Mouse (Mus musculus): ENCODE results near the gene Ccnb1ip1. TPM values are rescaled to one million over a fixed set of nuclear protein-coding genes. Genes with fewer than 3 reads are reported as not detected.
"Not testable (repeated sequence)": the region's sequence is repeated elsewhere in the genome, so short reads cannot be mapped to it uniquely, and the experiment has no call there.

The Ccnb1ip1 gene
- total RNA-seq (2018; cell fraction: chromatin; rRNA removed) = not detected
- total RNA-seq (2018; cell fraction: cytosol; rRNA removed) = not detected
- not detected for total RNA-seq (2018; cell fraction: nucleus; rRNA removed)
- not detected in 3 replicates for polyA plus RNA-seq (2018)

DNA sequence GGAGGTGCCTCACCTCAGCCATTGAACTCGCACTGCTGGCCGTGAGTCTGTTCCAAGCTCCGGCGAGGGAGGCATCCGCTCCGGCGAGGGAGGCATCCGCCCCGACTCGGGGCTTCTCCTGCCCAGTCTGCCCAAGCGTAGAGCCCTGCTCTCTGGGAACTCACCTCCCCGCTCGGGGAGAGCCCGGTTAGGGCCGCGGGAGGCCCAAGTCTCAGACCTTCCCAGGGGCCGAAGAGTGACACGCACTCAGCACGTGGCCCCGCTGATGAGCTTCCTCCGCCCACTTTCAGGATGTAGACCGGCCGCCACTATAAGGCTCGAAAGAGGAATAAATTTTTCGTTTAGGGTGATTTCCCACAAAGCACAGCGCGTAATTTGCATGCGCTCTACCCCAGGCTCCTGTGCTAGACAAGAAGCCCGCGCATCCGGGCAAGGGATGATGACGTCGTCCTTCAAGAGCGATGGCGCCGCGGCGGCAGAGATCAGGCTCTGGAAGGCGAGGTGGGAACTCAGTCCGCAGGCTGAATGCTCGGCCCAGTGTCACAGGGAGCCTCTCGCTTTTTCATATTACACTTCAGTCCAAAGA is at the start of gene Ccnb1ip1, which contains the start of gene Parp2:
TSS of gene Ccnb1ip1 (minus strand) at position 246 of the 586 bp plus-strand sequence.
TSS of gene Parp2 (plus strand) at position 355 of the 586 bp plus-strand sequence.
- Histone ChIP-seq H3K27ac (peak within 1 kb of the TSS; percentile 65), H3K36me3 (ENCODE audit: inconsistent target) (peaks cover 10% of the 10 kb centered on the region; the same call in 1 of the 2 replicates), H3K79me2 (ENCODE audit: inconsistent target) (peaks cover 18% of the 10 kb centered on the region), H3K4me3 (ENCODE audit: inconsistent target) (peak within 1 kb of the TSS; percentile 82)
- under 1% methylated on average over 42 of the region's 42 CpGs for WGBS (ENCODE audit: missing documents)

DNA sequence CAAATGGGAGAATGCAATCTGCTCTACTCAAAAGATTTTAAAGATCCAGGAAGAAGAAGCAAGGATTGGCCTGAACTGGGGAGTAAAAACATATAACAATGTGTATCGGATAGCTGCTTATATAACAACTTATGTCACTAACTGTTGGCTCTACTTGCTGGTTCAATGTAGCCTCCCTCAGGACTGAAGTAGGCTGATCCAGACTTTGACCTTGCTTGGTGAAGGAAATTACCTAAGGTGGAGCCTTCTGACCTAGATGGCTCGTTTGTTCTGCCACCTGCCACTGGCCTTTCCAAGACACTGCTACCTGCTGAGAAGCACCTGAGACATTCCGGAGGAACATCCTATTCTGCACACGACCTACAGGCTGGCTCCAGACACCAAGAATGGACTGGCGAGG is 48.3 kb upstream of the Ccnb1ip1 start:
- 92% methylated on average over 4 of the region's 5 CpGs for WGBS (ENCODE audit: missing documents)
- no peak overlapping the region for H3K4me3 ChIP-seq (ENCODE audit: inconsistent target)
- H3K36me3 ChIP-seq (ENCODE audit: inconsistent target) = peaks cover 89% of the 10 kb centered on the region
- H3K79me2 ChIP-seq (ENCODE audit: inconsistent target) = peaks cover 19% of the 10 kb centered on the region; the same call in 1 of the 2 replicates
- H3K27ac ChIP-seq = no peak overlapping the region

DNA sequence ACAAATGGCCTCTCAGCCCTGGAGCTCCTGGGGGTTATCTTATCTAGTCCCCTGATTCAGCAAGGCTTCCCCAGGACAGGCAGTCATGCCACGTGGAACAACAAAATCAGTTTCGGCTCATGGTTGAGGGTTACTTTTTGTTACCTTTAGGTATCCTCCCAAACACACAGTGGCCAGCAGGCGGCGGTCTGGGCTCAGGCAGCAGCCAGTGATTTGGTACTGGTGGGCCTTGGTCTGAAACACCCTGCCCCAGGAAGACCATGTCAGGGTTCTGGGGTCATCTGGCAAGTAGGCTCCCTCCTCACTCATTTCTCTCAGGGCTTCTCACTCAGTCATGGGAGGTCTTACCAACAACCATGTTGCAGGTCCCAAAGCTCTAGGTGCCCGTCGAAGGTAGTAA is 29.7 kb upstream of the Ccnb1ip1 start:
- Histone ChIP-seq H3K4me3 (ENCODE audit: inconsistent target) (no peak overlapping the region), H3K79me2 (ENCODE audit: inconsistent target) (peaks cover 56% of the 10 kb centered on the region), H3K36me3 (ENCODE audit: inconsistent target) (peaks cover 41% of the 10 kb centered on the region), H3K27ac (peak overlapping the region; percentile 93)
- WGBS (ENCODE audit: missing documents) = 94% methylated on average over 6 of the region's 6 CpGs

DNA sequence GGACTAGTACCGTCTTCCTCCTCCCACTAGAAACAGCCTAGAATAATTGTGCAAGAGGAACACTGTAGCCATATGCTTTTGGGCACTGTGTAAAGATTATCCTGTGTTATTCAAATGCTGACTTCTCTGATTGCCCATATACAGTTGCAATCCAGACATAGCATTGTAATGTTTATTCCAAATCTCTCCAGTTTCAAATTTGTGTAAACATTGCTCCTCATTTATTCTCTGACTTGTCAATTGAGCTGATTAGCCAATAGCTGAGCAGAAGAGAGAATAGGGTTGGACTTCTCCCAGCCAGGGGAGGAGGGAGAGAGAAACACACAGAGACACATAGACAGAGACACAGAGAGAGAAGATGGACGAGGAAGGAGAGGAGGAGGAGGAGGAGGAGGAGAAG is 26.9 kb upstream of the Ccnb1ip1 start:
- H3K4me3 ChIP-seq (ENCODE audit: inconsistent target) = peak overlapping the region; percentile 7; the same call in 1 of the 2 replicates
- H3K36me3 ChIP-seq (ENCODE audit: inconsistent target) = peaks cover 45% of the 10 kb centered on the region
- peaks cover 64% of the 10 kb centered on the region for H3K79me2 ChIP-seq (ENCODE audit: inconsistent target)
- peak overlapping the region; percentile 90 for H3K27ac ChIP-seq
- WGBS (ENCODE audit: missing documents) = 13% methylated on average over 2 of the region's 2 CpGs

DNA sequence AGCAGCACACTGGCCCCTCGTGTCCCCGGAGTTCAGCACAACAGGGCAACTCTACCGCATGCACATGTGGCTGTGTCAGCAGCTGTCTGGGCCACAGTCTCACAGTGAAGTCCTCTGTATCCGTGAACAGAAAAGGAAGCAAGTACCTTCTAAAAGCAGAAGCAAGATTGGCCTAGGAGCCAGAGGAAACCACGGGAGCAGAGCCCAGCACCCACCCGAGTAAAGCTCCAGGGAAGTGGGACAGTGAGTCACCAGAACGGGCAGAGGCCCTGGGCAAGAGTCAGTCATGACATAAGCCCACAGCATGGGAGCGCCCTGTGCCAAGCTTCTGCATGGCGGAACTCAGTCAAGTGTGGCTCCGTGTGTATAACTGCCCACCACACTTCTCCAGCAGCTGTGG is 26.4 kb upstream of the Ccnb1ip1 start:
- H3K36me3 ChIP-seq (ENCODE audit: inconsistent target) = peaks cover 50% of the 10 kb centered on the region
- H3K4me3 ChIP-seq (ENCODE audit: inconsistent target) = no peak overlapping the region
- WGBS (ENCODE audit: missing documents) = 2% methylated on average over 10 of the region's 10 CpGs
- H3K27ac ChIP-seq = peak overlapping the region; percentile 90
- H3K79me2 ChIP-seq (ENCODE audit: inconsistent target) = peaks cover 64% of the 10 kb centered on the region

DNA sequence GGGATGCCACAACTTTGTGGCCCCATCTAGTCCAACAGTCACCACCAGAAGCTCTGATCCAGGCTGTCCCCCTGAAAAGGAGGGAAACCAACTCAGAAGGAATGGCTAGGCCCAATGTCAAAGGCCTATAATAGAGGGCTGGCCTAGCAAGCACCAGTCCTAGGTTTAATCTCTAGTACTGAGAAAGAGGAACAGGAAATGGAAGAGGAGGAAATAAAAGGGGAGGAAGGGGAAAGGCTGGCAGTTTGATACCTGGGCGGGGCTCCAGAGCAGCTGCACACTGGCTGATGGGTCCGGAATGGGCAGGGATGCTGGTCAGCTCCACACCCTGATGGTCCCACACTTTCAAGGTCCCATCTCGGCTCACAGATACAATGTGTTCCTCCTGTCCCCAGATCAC is 22.3 kb upstream of the Ccnb1ip1 start:
- H3K79me2 ChIP-seq (ENCODE audit: inconsistent target) = peaks cover 58% of the 10 kb centered on the region
- peak overlapping the region; percentile 78 for H3K27ac ChIP-seq
- 43% methylated on average over 3 of the region's 3 CpGs for WGBS (ENCODE audit: missing documents)
- H3K36me3 ChIP-seq (ENCODE audit: inconsistent target) = peaks cover 73% of the 10 kb centered on the region
- peak overlapping the region; percentile 26 for H3K4me3 ChIP-seq (ENCODE audit: inconsistent target)

DNA sequence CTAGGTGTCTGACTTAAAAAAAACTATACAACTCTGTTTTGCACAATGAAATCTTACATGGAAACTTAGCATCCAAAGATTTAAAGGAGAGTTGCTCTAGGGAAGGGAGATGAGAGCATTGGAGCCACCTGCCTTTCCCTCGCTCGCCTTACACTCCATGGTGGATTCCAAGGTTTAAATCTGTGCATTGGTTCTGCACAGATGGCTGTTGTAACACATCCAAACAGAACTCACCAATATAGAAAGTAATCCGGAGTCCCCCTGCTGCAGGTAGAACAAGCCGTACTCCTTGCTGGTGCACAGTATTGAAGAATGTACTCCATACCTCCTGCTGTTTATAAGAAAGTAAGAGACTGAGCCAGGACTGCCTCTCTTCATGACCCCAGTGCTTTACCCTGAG is 19.0 kb upstream of the Ccnb1ip1 start:
- no peak overlapping the region for H3K27ac ChIP-seq
- peaks cover 62% of the 10 kb centered on the region for H3K79me2 ChIP-seq (ENCODE audit: inconsistent target)
- no peak overlapping the region for H3K4me3 ChIP-seq (ENCODE audit: inconsistent target)
- WGBS (ENCODE audit: missing documents) = 100% methylated on average over 4 of the region's 4 CpGs
- H3K36me3 ChIP-seq (ENCODE audit: inconsistent target) = peaks cover 75% of the 10 kb centered on the region

DNA sequence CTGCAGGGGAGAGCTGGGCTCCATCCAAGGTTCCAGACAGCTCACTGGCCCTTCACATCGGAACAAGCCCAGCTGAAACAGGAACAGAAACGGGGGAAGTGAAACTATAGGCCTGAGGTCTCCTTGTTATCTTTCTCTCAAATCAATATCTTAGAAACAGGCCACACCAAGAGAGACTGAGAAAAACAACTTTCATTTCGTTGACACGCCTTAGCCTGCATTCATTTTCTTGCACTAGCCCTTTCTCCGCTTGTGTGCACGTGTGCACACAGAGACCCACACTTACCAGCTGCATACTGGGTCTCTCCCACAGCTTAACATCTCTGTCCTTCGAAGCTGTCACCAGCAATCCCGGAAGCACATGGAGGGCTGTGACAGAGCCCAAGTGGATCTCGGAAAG is 16.7 kb upstream of the Ccnb1ip1 start:
- WGBS (ENCODE audit: missing documents) = 3% methylated on average over 9 of the region's 9 CpGs
- Histone ChIP-seq H3K36me3 (ENCODE audit: inconsistent target) (peaks cover 62% of the 10 kb centered on the region), H3K79me2 (ENCODE audit: inconsistent target) (peaks cover 50% of the 10 kb centered on the region), H3K4me3 (ENCODE audit: inconsistent target) (no peak overlapping the region; the same call in 1 of the 2 replicates), H3K27ac (peak overlapping the region; percentile 85)

DNA sequence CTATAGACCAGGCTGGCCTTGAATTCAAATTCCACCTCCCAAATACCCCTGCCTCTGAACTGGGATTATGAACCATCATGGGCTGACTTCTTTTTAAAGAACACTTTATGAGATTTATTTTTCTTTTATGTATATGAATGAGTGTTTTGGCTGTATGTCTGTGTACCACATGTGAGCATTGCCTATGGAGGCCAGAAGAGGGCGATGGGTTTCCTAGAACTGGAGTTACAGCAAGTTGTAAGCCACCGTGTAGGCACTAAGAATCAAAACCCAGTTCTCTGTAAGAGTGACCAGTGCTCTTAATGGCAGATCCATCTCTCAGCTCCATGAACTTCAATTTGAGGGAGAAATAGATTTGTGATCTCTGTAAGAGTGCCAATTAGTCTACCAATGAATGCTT is 15.7 kb upstream of the Ccnb1ip1 start:
- no peak overlapping the region for H3K4me3 ChIP-seq (ENCODE audit: inconsistent target)
- 84% methylated on average over 2 of the region's 2 CpGs for WGBS (ENCODE audit: missing documents)
- peaks cover 58% of the 10 kb centered on the region for H3K36me3 ChIP-seq (ENCODE audit: inconsistent target)
- peak overlapping the region; percentile 85 for H3K27ac ChIP-seq
- peaks cover 40% of the 10 kb centered on the region for H3K79me2 ChIP-seq (ENCODE audit: inconsistent target)

DNA sequence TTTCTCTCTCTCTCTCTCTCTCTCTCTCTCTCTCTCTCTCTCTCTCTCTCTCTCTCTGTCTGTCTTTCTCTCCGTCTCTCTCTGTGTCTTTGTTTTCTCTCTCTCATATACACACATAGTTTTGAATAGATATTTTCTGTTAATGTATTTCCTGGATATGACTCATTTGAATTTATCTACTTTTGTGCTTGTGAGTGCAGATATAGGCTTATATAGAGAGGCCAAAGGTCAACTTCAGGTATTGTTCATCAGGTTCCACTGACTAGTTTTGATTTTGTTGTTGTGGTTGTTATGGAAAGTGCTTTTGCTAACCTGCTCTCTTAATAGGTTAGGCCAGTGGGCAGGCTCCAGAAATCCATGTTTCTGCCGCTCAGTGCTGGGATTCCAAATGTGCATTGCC is 5.5 kb upstream of the Ccnb1ip1 start:
- Histone ChIP-seq H3K79me2 (ENCODE audit: inconsistent target) (peaks cover 16% of the 10 kb centered on the region), H3K27ac (no peak overlapping the region), H3K4me3 (ENCODE audit: inconsistent target) (no peak overlapping the region), H3K36me3 (ENCODE audit: inconsistent target) (peaks cover 55% of the 10 kb centered on the region)
- whole genome bisulfite sequencing (ENCODE audit: missing documents) = 100% methylated on average over 2 of the region's 2 CpGs

DNA sequence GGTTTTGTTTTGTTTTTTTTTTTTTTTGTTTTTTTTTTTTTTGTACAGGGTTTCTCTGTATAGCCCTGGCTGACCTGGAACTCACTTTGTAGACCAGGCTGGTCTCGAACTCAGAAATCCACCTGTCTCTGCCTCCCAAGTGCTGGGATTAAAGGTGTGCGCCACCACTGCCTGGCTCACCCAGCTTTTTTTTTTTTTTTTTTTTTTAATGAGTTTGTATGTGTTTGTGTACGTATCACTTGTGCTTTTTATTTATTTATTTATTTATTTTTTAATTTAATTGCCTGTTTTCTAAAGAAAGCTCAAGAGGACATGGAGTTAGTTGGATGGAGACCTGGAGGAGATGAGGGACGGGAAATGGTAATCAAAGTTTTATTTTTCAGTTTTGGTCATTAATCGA is 1.1 kb downstream of the Ccnb1ip1 start:
- peaks cover 18% of the 10 kb centered on the region for H3K79me2 ChIP-seq (ENCODE audit: inconsistent target)
- H3K27ac ChIP-seq; H3K36me3 ChIP-seq (ENCODE audit: inconsistent target); H3K4me3 ChIP-seq (ENCODE audit: inconsistent target): not testable (repeated sequence)
- 95% methylated on average over 2 of the region's 5 CpGs for WGBS (ENCODE audit: missing documents)

DNA sequence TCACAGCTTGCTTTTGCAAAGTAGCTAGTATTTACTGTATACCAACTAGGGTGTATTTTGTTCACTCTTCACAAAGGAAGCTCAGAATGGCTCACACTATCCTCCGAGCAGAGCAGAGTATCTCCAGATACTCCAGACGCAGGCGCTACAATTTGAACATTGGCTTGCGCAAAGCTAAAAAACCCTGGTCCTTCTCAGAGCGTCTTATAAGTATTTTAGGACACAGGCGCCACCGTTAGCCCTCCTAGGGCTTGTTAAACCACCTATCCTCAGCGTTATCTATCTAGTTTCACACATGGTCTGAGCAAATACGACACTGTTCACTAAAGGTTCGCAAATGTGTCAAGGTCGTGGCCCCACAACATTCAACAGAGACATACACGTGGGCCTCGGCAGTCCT is 2.8 kb downstream of the Ccnb1ip1 start:
- Histone ChIP-seq H3K79me2 (ENCODE audit: inconsistent target) (peaks cover 18% of the 10 kb centered on the region), H3K27ac (no peak overlapping the region), H3K4me3 (ENCODE audit: inconsistent target) (no peak overlapping the region), H3K36me3 (ENCODE audit: inconsistent target) (no peaks in the 10 kb centered on the region)
- WGBS (ENCODE audit: missing documents) = 93% methylated on average over 13 of the region's 13 CpGs

DNA sequence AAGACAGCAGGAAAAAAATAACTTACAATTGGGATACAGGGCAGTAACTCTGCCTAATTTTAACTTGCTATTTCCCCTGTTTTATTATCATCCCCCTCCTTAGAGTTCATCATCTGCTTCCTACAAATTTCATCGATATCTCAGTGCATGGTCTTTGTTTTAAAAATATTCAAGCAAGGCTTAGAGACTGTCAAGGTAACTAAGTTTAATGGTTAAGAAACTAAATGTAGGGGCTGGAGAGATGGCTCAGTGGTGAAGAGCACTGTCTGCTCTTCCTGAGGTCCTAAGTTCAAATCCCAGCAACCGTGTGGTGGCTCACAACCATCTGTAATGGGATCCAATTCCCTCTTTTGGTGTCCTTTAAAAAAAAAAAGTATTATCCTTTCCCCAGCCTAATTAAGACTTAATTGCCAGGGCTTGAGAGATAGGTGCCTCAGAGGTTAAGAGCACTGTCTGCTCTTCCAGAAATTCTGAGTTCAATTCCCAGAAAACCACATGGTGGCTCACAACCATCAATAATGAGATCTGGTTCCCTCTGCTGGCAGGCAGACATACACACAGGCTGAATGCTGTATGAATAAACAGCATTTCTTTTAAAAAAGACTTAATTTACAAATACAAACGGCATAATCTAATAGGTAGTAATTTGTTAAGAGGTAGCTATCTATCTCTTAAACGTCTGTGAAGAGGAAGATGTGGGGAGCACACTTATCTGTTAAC is 4.5 kb downstream of the Ccnb1ip1 start:
- Histone ChIP-seq H3K36me3 (ENCODE audit: inconsistent target) (no peaks in the 10 kb centered on the region), H3K27ac (no peak overlapping the region), H3K4me3 (ENCODE audit: inconsistent target) (no peak overlapping the region), H3K79me2 (ENCODE audit: inconsistent target) (peaks cover 1% of the 10 kb centered on the region)
- WGBS (ENCODE audit: missing documents) = 59% methylated on average over 4 of the region's 4 CpGs

DNA sequence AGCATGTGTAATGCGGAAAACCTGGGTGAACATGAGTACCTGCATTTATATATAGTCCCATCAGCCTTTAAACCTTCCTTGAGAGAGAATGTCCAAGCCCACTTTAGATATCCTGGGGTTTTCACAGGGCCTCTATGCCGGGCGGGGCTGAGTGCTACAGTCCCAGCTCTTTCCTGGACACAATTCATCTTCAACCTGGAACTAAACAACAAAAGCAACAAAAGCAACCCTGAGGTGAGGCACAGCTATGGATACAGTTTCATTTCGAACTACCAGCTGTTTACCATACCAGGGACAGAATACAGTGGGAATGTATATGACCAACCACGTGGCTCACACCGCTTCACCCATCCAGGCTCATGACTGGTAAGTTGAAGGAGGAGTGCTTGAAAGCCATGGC is 5.1 kb downstream of the Ccnb1ip1 start:
- no peak overlapping the region for H3K27ac ChIP-seq
- H3K4me3 ChIP-seq (ENCODE audit: inconsistent target) = no peak overlapping the region
- H3K36me3 ChIP-seq (ENCODE audit: inconsistent target) = no peaks in the 10 kb centered on the region
- WGBS (ENCODE audit: missing documents) = 93% methylated on average over 6 of the region's 6 CpGs
- H3K79me2 ChIP-seq (ENCODE audit: inconsistent target) = no peaks in the 10 kb centered on the region
